Mouse (Mus musculus) MEL (cell line): ENCODE data around the gene Gm14862. TPM values are rescaled to one million over a fixed set of nuclear protein-coding genes. Genes with fewer than 3 reads are reported as not detected.
A peak's percentile ranks its signal among the peaks of the same experiment; 100 is the strongest.

Source experiments
- DNase-seq: peaks from one replicate; pipeline ENCODE4 v3.0.0; 2011; ENCODE audit warnings: low read depth, low spot score
- H3K27ac ChIP-seq: 2 replicates; pipeline ENCODE4 v1.5.1; 2012; ENCODE audit warnings: low read depth, mild to moderate bottlenecking, control low read depth, low read length, moderate library complexity; ENCODE audit not compliant: control insufficient read depth
- H3K27me3 ChIP-seq, 2 experiments: fragments of 150-350 bp in 1 of 2; sonication (generic) in 1 of 2; 2 replicates each; pipeline ENCODE4 v1.6.1; 2012; ENCODE audit warnings: low read length in 2 of 2, mild to moderate bottlenecking in 2 of 2, improper control_type of control experiment in 1 of 2, moderate library complexity in 1 of 2; ENCODE audit not compliant: insufficient read depth in 2 of 2, control insufficient read depth in 1 of 2
- H3K36me3 ChIP-seq, 2 experiments: 2 replicates each; pipeline ENCODE4 v1.6.1; 2012 to 2014; ENCODE audit warnings: low read length in 2 of 2, improper control_type of control experiment in 1 of 2, inconsistent platforms in 1 of 2, mild to moderate bottlenecking in 1 of 2; ENCODE audit not compliant: insufficient read depth in 2 of 2, control insufficient read depth in 1 of 2
- H3K4me1 ChIP-seq, 2 experiments: fragments of 150-350 bp in 1 of 2; sonication (generic) in 1 of 2; 2 replicates each; pipeline ENCODE4 v1.6.1; 2012; ENCODE audit warnings: low read length in 2 of 2, improper control_type of control experiment in 1 of 2, mild to moderate bottlenecking in 1 of 2; ENCODE audit not compliant: insufficient read depth in 2 of 2, control insufficient read depth in 1 of 2
- H3K4me3 ChIP-seq, 2 experiments: fragments of 150-350 bp in 1 of 2; sonication (generic) in 1 of 2; 2 replicates each; pipeline ENCODE4 v1.5.1; 2012; ENCODE audit warnings: low read depth in 2 of 2, low read length in 2 of 2, mild to moderate bottlenecking in 2 of 2, moderate library complexity in 2 of 2, control low read depth in 1 of 2, improper control_type of control experiment in 1 of 2; ENCODE audit not compliant: control insufficient read depth in 1 of 2, insufficient read depth in 1 of 2
- H3K79me2 ChIP-seq: 2 replicates; pipeline ENCODE4 v1.6.1; 2012; ENCODE audit warnings: mild to moderate bottlenecking, low read length, moderate library complexity; ENCODE audit not compliant: control insufficient read depth, poor library complexity, insufficient read depth
- H3K9ac ChIP-seq: 2 replicates; pipeline ENCODE4 v1.6.1; 2012; ENCODE audit warnings: low read depth, mild to moderate bottlenecking, control low read depth, low read length, moderate library complexity; ENCODE audit not compliant: control insufficient read depth, poor library complexity, severe bottlenecking
- H3K9me3 ChIP-seq: fragments of 150-350 bp; sonication (generic); replicated peaks from 2 replicates; pipeline ENCODE4 v1.6.1; 2012; ENCODE audit warnings: mild to moderate bottlenecking, low read length, improper control_type of control experiment, moderate library complexity; ENCODE audit not compliant: insufficient read depth
- CHD1 ChIP-seq: IDR thresholded peaks from 2 replicates; pipeline ENCODE4 v1.6.1; 2012; ENCODE audit warnings: low read depth, mild to moderate bottlenecking, inconsistent platforms, low read length, improper control_type of control experiment
- E2F4 ChIP-seq: IDR thresholded peaks from 2 replicates; pipeline ENCODE4 v1.6.1; 2011; ENCODE audit warnings: low read depth, low read length, improper control_type of control experiment, borderline replicate concordance
- ETS1 ChIP-seq: IDR thresholded peaks from 2 replicates; pipeline ENCODE4 v1.6.1; 2012; ENCODE audit warnings: low read depth, mild to moderate bottlenecking, inconsistent platforms, low read length, improper control_type of control experiment, moderate library complexity
- GABPA ChIP-seq: IDR thresholded peaks from 2 replicates; pipeline ENCODE4 v1.6.1; 2012; ENCODE audit warnings: low read depth, mild to moderate bottlenecking, inconsistent platforms, low read length, improper control_type of control experiment, moderate library complexity
- HCFC1 ChIP-seq: IDR thresholded peaks from 2 replicates; pipeline ENCODE4 v1.6.1; 2012; ENCODE audit warnings: low read depth, mild to moderate bottlenecking, inconsistent platforms, low read length, improper control_type of control experiment, moderate library complexity
- KAT2A ChIP-seq: conservative IDR thresholded peaks from 2 replicates; pipeline ENCODE4 v1.6.1; 2012; ENCODE audit warnings: low read depth, low read length, improper control_type of control experiment, inconsistent platforms
- MAFK ChIP-seq: IDR thresholded peaks from 2 replicates; pipeline ENCODE4 v1.6.1; 2011; ENCODE audit warnings: low read depth, mild to moderate bottlenecking, low read length, improper control_type of control experiment, borderline replicate concordance
- MAX ChIP-seq: IDR thresholded peaks from 2 replicates; pipeline ENCODE4 v1.6.1; 2011; ENCODE audit warnings: low read length, improper control_type of control experiment
- MAZ ChIP-seq: IDR thresholded peaks from 2 replicates; pipeline ENCODE4 v1.6.1; 2012; ENCODE audit warnings: low read depth, mild to moderate bottlenecking, inconsistent platforms, low read length, improper control_type of control experiment
- MYC ChIP-seq: IDR thresholded peaks from 2 replicates; pipeline ENCODE4 v1.6.1; 2011; ENCODE audit warnings: low read depth, mild to moderate bottlenecking, low read length, improper control_type of control experiment, moderate library complexity
- NELFE ChIP-seq: IDR thresholded peaks from 2 replicates; pipeline ENCODE4 v1.6.1; 2011; ENCODE audit warnings: low read depth, low read length, improper control_type of control experiment
- NRF1 ChIP-seq: IDR thresholded peaks from 2 replicates; pipeline ENCODE4 v1.6.1; 2014; ENCODE audit warnings: low read depth, mild to moderate bottlenecking, inconsistent platforms, low read length, improper control_type of control experiment, moderate library complexity; ENCODE audit not compliant: poor library complexity, insufficient read depth, severe bottlenecking
- POLR2A ChIP-seq, 2 experiments: IDR thresholded peaks; 2 replicates each; pipeline ENCODE4 v1.6.1; 2011 to 2012; ENCODE audit warnings: low read length in 2 of 2, mild to moderate bottlenecking in 2 of 2, control low read depth in 1 of 2, improper control_type of control experiment in 1 of 2, low read depth in 1 of 2, moderate library complexity in 1 of 2; ENCODE audit not compliant: control insufficient read depth in 1 of 2, insufficient read depth in 1 of 2, poor library complexity in 1 of 2
- POLR2AphosphoS2 ChIP-seq: IDR thresholded peaks from 2 replicates; pipeline ENCODE4 v1.6.1; 2011; ENCODE audit warnings: low read length, improper control_type of control experiment
- RCOR1 ChIP-seq: IDR thresholded peaks from 2 replicates; pipeline ENCODE4 v1.6.1; 2012; ENCODE audit warnings: low read depth, mild to moderate bottlenecking, inconsistent platforms, low read length, improper control_type of control experiment
- SMC3 ChIP-seq: IDR thresholded peaks from 2 replicates; pipeline ENCODE4 v1.6.1; 2011; ENCODE audit warnings: low read depth, low read length, improper control_type of control experiment
- UBTF ChIP-seq: IDR thresholded peaks from 2 replicates; pipeline ENCODE4 v1.6.1; 2012; ENCODE audit warnings: low read depth, mild to moderate bottlenecking, inconsistent platforms, low read length, improper control_type of control experiment, moderate library complexity, borderline replicate concordance; ENCODE audit not compliant: insufficient read depth
- USF1 ChIP-seq: IDR thresholded peaks from 2 replicates; pipeline ENCODE4 v1.6.1; 2014; ENCODE audit warnings: low read depth, mild to moderate bottlenecking, inconsistent platforms, low read length, improper control_type of control experiment, moderate library complexity
- USF2 ChIP-seq, 2 experiments: IDR thresholded peaks; 2 replicates each; pipeline ENCODE4 v1.6.1; 2011 to 2012; ENCODE audit warnings: improper control_type of control experiment in 2 of 2, low read length in 2 of 2, borderline replicate concordance in 1 of 2, inconsistent platforms in 1 of 2, low read depth in 1 of 2, mild to moderate bottlenecking in 1 of 2; ENCODE audit not compliant: insufficient read depth in 1 of 2
- ZC3H11A ChIP-seq: IDR thresholded peaks from 2 replicates; pipeline ENCODE4 v1.6.1; 2012; ENCODE audit warnings: low read depth, mild to moderate bottlenecking, inconsistent platforms, low read length, improper control_type of control experiment
- ZKSCAN1 ChIP-seq: IDR thresholded peaks from 2 replicates; pipeline ENCODE4 v1.6.1; 2012; ENCODE audit warnings: low read depth, mild to moderate bottlenecking, inconsistent platforms, low read length, improper control_type of control experiment, moderate library complexity
- ZMIZ1 ChIP-seq: IDR thresholded peaks from 2 replicates; pipeline ENCODE4 v1.6.1; 2012; ENCODE audit warnings: low read depth, mild to moderate bottlenecking, inconsistent platforms, low read length, improper control_type of control experiment, moderate library complexity
- polyA plus RNA-seq, 2 experiments: library from polyadenylated mRNA; stranded (reverse) in 1 of 2; unstranded in 1 of 2; fragments of >175 nt in 1 of 2; fragments of >200 nt in 1 of 2; gene quantifications; 2 replicates each; pipeline versions ENCODE4 v1.2.1 to v1.2.4; 2012; ENCODE audit warnings: low replicate concordance in 2 of 2, low read depth in 1 of 2; ENCODE audit not compliant: insufficient read length in 2 of 2, insufficient read depth in 1 of 2, missing spikeins in 1 of 2
- total RNA-seq: library from RNA; depleted of rRNA; stranded (reverse); fragments of 300-350 nt; gene quantifications from 2 replicates; pipeline ENCODE4 v1.2.3, GENCODE M21; 2012

Gm14862 gene
- total and polyA plus RNA-seq, 3 experiments = not detected

DNA sequence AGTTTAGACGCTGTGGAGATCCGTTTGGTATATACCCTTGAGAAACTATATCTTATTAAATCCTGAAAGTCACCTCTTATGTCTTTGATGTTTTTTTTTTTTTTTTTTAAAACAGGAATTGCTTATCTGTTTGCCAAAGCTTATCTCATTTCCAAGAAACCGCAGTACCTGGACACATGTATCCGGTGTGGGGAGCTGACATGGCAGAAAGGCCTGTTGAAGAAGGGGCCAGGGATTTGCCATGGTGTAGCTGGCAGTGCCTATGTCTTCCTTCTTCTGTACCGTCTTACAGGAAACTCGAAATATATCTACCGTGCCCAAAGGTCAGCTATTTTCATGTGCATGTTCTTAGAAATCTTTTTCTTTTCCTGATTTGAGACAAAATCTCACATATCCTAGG, 1.1 kb upstream of the Gm14862 start (continued):
- no peak for TF ChIP-seq ZKSCAN1
- TF ChIP-seq, all 39 proteins: peak for 6

- peaks cover 0 to 32% of the 10 kb centered on the region in 2 experiments; a peak in 2 of 4 replicates for H3K36me3 ChIP-seq
- no peaks in the 10 kb centered on the region for H3K79me2 ChIP-seq
- H3K4me1 ChIP-seq = peaks cover 12 to 21% of the 10 kb centered on the region in 2 experiments
- no peak overlapping the region for H3K9ac ChIP-seq
- H3K4me3 ChIP-seq = no peak overlapping the region
- no peaks in the 10 kb centered on the region for H3K27me3 ChIP-seq
- no peak for TF ChIP-seq ETS1
- TF ChIP-seq USF2 (IDR thresholded peaks at IDR 0.05; ENCODE audit: borderline replicate concordance in 1 of 2, insufficient read depth in 1 of 2, low read depth in 1 of 2, low read length in 2 of 2) = no peak
- no peak for TF ChIP-seq ZC3H11A
- no peak for TF ChIP-seq MYC
- no peak for TF ChIP-seq KAT2A
- no peak for TF ChIP-seq HCFC1
- TF ChIP-seq RCOR1 = no peak
- no peak for TF ChIP-seq MAFK
- TF ChIP-seq ZKSCAN1 = no peak
- TF ChIP-seq ZMIZ1 = no peak
- no peak for TF ChIP-seq UBTF
- no peak for TF ChIP-seq NELFE
- no peak for TF ChIP-seq NRF1
- TF ChIP-seq MAZ = no peak
- no peak for TF ChIP-seq SMC3
- TF ChIP-seq E2F4 = no peak
- no peak for TF ChIP-seq MAX
- no peak for TF ChIP-seq POLR2A (IDR thresholded peaks at IDR 0.05; ENCODE audit: control insufficient read depth in 1 of 2, insufficient read depth in 1 of 2, low read depth in 1 of 2, low read length in 2 of 2, poor library complexity in 1 of 2)
- TF ChIP-seq POLR2AphosphoS2 = no peak
- H3K27ac ChIP-seq = no peak overlapping the region
- no peak for DNase-seq
- no peaks in the 10 kb centered on the region for H3K9me3 ChIP-seq
Observed at GRCm38 (mm10) chrX:9254901-9255300, 1.8 kb downstream of the Gm14862 start.

- no peaks in the 10 kb centered on the region for H3K9me3 ChIP-seq
- H3K36me3 ChIP-seq = peaks cover 0 to 32% of the 10 kb centered on the region in 2 experiments; a peak in 2 of 4 replicates
- H3K9ac ChIP-seq = no peak overlapping the region
- H3K4me3 ChIP-seq = no peak overlapping the region
- H3K79me2 ChIP-seq = no peaks in the 10 kb centered on the region
- H3K27ac ChIP-seq = no peak overlapping the region
- H3K27me3 ChIP-seq = no peaks in the 10 kb centered on the region
- H3K4me1 ChIP-seq = peaks cover 12 to 24% of the 10 kb centered on the region in 2 experiments
- TF ChIP-seq ZMIZ1 = no peak
- TF ChIP-seq USF1 = no peak
- no peak for TF ChIP-seq GABPA
- TF ChIP-seq CHD1 = no peak
- TF ChIP-seq POLR2A (IDR thresholded peaks at IDR 0.05; ENCODE audit: control insufficient read depth in 1 of 2, insufficient read depth in 1 of 2, low read depth in 1 of 2, low read length in 2 of 2, poor library complexity in 1 of 2) = no peak
- no peak for TF ChIP-seq MYC
- no peak for TF ChIP-seq ZC3H11A
- TF ChIP-seq NRF1 = no peak
- peak; percentile 70; the same call in 1 of the 2 replicates for TF ChIP-seq MAFK
- TF ChIP-seq, all 39 proteins: peak for 1
- DNase-seq = no peak
Observed at GRCm38 (mm10) chrX:9253990-9254389, 2.7 kb downstream of the Gm14862 start.
